Mouse (Mus musculus) heart, postnatal 10 days (tissue): ENCODE measurements at regions not wholly inside any gene's neighbourhood (a gene's known extent, or its start where the extent isn't known, plus 50 kb on each side); places are given as distances from the start of the nearest gene placed in this dataset.

ENCODE experiments used
- DNase-seq, 2 experiments: peaks; one replicate each; pipeline ENCODE4 v3.0.0; 2021
- intact Hi-C: fragments of 180-260 bp; cut with DNase I; formaldehyde crosslinking; loops from one replicate; pipeline ENCODE4 v1.15.1; 2025

DNA sequence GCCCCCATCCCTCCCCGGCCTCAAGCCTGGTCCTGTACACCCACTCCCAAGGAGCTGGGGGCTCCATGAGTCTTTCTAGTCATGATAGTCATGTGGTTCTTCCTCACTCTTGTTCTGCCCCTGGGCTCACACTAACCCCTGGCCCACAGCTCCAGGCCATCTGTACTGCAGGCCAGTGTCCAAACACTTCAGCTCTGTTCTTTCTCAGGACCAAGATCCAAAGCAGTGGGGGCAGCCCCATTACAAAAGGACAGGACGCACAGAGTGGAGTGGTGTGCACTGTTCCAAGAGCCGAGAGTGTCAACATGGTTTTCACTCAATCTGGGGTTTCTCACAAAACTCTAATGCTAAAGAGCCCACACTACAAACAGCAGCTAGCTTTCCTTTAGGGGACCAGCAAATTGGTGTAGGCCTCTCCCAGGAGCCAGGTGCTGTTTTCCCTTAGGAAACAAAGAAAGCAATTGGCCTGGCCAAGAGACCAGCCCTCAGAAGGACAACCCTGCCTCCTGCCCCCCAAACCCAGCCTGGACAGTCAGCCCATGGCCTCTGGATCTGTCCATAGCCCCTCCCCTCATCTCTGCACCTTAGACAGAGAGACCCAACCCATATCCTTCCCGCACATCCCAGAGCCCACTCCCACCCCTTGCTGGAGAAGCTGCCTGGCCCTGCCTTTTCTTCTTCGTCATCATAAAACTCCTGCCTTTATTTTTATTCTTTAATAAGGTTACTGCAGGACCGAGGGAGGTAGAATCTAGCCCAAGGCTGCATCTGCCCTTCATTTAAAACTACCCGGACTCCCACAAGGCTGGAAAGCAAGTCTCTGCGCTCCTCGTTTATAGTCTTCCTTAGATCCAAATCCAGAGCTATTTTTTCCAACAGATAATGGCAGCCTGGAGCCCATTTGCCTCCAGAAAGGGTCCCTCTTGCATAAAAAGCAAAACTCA lies 188.2 kb upstream of the Cdh5 start:
- intact Hi-C loops, result loop anchor here (5.0 to 10.0 kb wide), 2 partner anchors 56 to 1128 kb away; partner anchors contain the start of gene Cdh11
- DNase-seq, result peak; percentile 61 to 68

DNA sequence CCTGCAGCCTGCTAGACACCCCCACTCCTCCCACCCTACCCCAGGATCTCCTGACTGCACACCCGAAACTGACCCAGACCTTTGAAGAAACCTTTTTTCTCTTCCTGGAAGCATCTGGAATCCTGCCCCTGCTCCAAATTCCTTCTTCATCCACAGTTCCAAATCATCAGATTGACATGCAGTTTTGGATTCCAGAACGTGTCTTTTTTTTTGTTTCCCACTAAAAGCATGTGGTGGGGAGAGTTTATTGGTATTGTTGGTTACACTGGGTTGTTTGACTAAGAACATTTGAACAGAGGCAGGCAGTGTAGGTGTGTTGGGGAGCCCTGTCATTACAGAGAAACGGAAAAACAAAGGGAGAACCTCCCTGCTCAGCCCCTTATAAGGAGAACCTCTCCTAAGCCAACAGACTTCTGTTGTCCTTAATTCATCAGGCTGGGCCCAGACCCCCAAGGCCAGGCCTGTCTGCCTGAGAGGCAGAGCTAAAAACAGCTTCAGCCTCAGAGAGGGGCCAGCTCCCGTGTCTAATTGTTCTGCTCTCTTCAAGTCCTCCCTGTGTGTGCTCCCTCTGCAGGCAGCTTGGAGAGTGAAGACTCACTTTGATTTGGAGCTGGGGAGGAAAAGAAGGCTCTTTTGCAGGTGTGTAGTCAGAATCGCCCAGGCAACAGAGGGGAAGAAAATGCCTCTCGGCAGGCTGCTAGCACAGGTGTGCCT lies 187.3 kb upstream of the Cdh5 start:
- peak; percentile 45 to 60 for DNase-seq
- intact Hi-C loops, result loop anchor here (5.0 to 10.0 kb wide), 2 partner anchors 57 to 1129 kb away; partner anchors contain the start of gene Cdh11

DNA sequence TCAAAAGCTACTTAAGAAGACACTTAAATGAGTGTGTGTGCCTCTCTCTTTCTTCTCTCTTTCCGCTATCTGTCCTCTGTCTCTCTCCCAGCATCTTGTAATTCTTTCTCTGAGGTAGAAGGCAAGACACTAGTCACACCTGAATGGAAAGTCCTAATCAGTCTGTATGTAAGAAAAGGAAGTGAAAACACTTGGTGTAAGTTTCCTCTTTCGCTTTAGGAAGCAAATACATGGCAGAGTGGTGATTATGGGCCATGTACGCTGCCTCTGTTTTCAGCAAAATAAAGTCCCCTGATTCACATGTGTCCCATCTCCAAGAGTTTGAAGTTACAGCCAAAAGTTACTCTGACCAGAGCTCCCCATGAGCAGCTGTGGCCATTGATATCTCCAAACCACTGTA lies 182.1 kb upstream of the Cdh5 start:
- no peak for DNase-seq
- intact Hi-C loops, result loop anchor here (10.0 kb wide), 1 partner anchor 1135 kb away; the partner anchor contains the start of gene Cdh11

DNA sequence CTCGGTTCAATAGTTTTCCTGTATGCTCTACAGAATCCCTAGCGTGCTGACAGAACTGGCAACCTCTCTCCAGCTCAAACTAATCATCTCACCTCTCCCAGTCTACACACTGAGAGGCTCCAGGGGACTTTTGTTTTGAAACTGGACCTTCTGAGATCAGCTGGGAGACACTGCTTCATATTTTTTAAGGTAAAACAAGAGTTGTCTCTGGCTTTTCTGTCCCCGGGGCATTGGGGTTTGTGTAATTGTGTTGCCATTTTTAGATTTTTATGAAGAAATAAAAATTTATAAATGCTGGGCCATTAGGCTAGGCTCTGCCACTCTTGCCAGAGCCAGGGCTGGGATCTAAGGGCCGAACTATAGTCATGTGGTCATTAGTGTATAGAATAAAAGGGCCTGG lies 179.8 kb upstream of the Cdh5 start:
- intact Hi-C loops, result no loop called here
- no peak for DNase-seq

DNA sequence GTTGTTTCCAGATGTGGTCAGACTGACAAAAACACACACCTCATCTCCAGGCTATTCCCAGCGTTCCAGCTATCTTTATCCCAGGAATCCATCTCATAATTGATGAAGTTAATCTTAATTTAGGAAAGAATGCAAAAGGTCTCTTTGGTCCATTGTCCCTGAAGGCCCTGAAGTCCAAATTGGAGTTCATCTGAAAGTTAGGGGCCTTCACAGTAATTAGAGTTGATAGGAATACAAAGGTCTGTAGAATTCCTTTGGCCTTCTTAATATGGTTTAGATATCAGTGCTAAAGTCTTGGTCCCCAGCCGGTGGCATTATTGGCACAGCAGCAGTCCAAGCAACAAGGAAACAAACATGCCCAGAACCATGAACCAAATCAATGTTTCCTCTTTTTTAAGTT lies 178.7 kb upstream of the Cdh5 start:
- DNase-seq, result no peak
- intact Hi-C loops, result no loop called here

DNA sequence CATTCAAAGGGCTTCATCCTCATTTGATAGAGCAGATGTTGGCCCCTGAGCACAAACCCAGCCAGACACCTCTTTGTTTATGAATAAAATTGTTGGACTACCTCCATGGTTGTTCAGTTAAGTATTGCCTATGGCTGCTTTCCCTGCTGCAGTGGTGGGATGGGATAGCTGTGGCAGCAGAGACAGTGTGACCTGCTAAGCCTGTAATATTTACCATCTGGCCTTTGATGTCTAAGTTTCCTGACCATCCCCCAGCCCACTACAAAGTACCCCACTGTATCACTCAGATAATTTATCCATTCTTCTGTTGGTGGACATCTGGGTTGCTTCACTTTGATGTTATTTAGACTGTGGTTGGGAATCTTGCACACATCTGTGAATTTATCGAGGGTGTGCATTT lies 168.7 kb upstream of the Cdh5 start:
- intact Hi-C loops, result no loop called here
- no peak for DNase-seq

DNA sequence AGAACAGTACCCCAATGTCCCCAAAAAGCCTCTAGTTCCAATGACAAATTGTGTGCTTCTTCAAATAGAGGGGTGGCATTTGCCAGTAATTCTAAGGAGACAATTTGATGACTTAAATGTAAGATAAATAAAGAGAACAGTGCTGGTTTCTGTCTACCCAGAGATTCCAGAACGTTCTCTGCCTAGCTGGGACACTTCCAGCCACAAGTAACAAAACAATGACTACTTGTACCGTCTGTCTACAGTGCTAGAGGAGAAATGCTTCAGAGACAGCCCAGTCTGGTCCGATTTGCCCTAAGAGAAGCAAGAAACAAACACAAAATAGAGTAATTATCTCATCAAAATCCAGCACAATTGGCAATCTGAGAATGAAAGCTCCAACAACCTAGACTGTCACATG lies 164.9 kb upstream of the Cdh5 start:
- DNase-seq, result no peak
- intact Hi-C loops, result no loop called here

DNA sequence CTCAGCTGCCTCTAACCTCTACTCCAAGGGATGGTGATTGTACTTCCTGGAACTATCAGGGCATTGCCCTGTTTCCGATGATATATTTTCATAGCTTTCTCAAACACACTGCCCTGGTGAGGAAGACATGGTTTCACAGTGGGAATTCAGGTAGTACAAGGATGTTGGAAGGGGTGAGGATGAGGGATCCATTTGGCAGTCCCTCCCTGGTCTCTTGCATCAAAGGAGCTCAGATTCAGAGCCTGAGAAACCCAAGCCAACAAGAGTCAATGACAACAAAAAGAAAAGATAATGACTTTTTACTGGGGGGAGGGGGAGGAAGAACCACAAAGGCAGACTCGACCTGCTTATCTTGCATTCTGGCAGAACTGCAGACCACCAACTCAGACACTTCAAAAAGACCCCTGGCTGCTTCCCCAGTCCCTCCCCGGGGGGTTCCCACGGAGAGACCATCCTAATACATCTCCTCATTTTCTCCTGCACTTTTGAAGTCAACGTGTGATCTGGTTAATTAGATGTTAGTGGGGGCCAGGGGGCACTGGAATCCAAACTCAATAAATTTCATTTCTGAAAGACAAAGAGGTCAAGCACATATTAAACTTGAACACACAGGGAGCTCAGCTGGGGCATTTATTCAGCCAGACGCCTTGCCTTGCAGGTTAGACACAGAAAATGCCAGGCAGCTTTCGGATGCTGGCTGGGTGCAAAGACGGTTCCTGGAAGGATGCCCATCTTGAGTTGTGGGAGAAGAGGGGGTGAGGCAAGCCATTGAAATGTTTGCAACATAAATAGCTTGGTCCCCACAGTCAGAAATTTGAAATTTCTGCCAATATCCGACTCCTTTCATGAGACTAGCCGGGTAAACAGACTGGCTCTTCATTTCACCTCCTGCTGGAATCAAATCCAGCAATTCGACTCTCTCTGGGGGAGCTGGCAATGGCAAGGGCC lies 162.9 kb upstream of the Cdh5 start:
- DNase-seq, result no peak
- intact Hi-C loops, result no loop called here

DNA sequence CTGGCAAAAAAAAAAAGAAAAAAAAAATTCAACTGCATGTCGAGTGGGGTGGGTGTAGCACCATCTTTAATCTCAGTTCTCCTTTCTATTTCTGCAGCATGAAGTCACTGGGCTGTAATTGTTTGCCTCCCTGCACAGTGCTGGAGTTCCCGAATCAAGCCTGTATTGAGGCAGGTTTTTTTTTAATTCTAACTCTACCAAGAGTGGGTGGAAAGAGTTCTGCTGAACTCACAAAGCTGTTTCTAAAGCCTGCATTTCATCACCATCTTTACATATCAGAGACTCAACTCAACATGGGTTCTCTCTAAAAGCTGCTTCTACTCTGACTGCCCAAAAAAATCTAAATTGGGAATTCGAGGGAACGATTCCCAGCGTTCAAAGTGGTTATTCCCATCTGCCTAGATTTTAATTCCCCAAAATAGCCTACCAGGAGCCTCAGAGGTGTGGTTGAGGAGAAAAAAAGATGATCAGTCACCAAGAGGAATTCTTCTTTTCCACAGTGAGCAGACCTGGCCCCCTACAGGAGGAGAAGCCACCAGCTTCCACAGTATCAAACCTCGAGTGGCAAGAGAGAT lies 160.4 kb upstream of the Cdh5 start:
- intact Hi-C loops, result no loop called here
- no peak for DNase-seq

DNA sequence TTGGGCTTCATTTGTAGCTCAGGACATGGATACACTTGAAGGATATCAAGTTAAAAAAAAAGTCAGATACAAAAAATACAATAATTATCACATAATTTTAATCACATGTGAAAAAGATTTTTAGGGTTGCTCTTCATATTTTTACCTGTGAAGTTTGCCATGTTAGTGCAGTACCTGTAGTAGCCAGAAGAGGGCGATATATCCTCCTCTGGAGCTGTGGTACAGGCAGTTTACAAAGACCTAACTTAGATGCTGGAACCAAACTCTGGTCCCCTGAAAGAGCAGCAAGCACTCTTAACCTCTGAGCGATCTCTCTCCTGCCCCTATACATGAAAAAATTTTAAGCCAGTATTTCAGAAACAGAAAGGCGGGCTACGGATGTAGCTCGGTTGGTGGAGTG lies 153.0 kb upstream of the Cdh5 start:
- DNase-seq, result no peak
- intact Hi-C loops, result no loop called here

DNA sequence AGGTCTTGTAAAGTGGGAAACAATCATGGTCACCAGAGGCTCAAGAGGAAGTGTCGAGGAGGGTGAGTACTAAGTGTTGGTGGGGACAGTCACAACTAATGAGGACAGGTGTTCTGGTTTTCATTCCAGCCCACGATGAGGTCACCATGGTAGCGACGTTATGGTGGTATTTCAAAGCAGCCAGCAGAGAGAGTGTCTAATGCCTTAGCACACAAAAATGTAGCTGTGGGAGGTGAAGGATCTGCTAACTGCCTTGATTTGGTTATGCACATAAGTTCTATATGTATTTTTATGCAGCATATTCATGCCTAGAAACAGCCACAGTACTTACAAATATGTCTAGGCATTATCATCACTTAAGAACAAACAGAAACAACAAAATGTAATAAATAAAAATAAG lies 151.0 kb upstream of the Cdh5 start:
- intact Hi-C loops, result no loop called here
- DNase-seq, result no peak

DNA sequence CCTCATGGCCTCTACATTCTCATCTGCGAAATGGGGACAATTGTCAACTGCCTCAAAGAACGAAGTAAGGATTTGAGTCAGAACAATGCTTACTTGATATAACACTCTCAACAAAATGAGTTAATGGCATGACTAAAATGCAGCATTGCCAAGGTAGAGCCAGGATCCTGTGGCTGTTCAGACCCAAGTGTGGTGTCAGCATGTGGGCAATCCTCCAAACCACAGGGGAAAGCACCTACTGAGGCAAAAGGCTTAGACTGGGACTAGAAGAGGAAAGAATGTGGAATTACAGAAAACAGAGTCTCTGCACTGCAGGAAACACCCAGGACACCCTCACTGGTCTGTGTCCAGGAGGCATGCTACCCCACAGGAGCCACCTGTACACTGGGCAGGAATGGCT lies 147.8 kb upstream of the Cdh5 start:
- no peak for DNase-seq
- intact Hi-C loops, result no loop called here

DNA sequence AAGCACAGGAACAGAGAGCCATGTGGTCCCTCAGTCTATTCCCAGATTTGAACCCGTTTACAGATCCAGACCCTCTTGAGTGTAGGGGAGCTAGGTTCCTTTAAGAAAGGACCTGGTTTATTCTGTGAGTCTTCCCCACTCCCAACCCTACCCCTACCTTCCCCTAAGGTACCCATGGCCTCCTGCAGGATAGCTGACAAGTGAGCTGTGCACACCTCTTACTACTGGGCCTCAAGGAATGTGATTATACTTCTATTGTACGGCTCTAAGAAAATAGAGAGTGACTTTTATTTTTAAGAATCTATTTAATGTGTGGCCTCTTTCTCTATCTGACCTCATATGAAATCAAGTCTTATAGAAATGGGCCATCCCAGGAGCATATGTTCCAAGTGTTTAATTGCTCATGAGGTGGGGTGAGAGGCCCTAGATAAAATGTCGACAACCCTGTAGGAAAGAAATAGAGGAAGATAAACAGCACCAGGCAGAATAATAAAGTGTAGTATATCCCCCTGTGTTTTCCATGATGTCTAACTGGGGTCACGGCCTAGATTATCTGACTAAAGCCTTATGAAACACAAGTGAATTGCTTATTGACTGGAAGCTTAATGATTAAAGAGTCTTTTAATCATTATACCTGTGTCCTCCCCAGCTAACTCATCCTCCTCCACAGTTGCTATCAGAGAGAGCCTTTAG lies 145.7 kb upstream of the Cdh5 start:
- intact Hi-C loops, result no loop called here
- no peak for DNase-seq

DNA sequence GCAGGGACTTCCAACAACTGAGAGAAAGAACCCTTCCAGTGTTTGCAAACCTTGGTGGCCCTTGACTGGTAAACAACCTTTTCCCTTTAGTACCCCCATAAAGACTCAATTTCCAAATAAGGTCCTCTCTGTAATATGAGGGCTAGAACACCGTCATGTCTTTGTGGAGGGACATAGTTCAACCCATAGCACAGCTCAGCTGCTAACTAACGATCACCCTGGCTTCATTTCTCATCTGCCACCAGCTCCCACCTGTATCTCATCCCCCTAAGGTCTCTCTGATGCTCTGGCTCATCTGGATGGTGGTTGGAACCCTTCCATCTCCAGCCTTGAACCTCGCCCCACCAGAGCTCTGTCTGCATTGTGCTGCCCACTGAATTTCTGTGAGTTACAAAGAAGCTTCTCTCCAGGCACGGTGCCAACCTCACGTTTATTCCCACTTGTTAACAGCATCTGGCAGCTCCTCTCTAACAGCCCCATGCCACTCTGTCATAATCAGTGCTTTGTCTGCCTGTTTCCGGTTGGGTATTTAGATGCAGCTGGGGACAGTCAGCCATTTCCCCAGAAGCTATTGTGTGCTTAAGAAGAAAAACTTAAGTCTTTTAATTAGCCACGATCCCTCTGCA lies 137.0 kb upstream of the Cdh5 start:
- intact Hi-C loops, result no loop called here
- DNase-seq, result peak; percentile 21 to 43

DNA sequence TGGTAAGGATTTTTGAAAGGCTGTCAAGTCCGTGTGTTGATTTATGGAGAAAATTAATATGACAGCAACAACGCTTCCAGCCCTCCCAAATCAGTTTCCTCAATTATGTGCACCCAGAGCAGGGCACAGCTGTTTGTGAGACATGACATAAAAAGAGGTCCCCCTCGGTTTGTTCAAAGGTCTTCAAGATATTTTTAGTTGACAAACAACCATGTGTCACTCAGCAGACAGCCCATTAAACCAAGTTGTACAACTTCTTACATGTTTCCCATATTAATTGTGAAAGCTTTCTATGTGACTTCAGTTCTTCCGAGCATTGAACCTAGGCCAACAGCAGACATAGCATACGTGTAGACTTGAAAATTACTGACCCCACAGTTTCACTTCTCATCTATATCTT lies 131.5 kb upstream of the Cdh5 start:
- intact Hi-C loops, result no loop called here
- DNase-seq, result no peak

DNA sequence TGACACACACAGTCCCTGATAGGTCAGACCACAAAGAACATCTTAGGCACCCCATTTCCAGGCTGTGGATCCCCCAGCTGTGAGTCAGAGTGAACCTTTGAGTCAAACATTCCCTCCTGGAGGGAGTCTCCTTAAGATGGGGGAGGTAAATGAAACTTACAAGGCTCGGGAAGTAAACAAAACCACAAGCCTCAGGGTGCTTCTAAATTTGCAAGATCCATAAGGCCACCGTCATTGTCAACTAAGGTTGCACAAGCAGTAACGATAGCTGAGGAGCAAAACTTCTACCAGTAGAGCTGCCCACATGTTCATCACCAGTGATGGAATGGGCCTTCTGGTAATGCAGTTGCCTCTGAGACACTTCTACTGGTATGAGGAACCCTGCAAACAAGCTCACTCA lies 130.9 kb upstream of the Cdh5 start:
- intact Hi-C loops, result no loop called here
- no peak for DNase-seq

DNA sequence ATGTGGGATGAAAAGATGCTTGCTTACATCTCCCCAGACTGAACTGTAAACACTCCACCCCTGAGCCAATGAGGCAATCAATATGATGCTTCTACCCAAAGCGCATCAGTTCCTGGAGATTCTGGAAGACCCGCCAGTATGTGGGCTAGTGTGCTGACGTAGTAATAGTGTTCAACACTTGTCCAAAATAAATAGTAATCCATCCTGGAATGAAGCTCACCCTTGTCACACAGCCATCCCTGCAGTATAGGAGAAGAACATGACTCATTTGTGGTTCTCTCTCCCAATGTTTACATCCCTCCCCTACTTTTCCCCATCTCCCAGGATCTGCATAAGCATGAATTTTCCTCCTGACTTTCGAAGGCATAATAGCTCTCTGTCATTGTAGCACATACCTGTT lies 130.5 kb upstream of the Cdh5 start:
- no peak for DNase-seq
- intact Hi-C loops, result no loop called here

DNA sequence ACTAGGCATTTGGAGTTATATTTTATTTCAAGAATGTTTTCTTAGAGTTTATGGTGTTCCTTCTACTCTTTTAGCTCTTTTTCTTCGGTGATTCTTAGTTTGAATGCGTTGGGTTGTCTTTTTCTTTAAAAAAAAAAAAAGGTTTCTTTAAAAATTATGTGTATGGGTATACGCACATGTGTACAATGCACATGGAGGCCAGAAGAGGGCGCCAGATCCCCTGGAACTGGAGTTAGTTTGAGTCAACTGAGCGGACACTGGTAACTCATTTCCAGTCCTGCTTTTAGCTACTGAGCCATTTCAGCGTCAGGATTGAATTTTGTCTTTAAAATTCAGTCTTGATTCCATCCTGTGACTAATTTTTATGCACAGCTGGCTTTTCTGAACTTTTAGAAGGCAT lies 124.9 kb upstream of the Cdh5 start:
- intact Hi-C loops, result no loop called here
- DNase-seq, result no peak

DNA sequence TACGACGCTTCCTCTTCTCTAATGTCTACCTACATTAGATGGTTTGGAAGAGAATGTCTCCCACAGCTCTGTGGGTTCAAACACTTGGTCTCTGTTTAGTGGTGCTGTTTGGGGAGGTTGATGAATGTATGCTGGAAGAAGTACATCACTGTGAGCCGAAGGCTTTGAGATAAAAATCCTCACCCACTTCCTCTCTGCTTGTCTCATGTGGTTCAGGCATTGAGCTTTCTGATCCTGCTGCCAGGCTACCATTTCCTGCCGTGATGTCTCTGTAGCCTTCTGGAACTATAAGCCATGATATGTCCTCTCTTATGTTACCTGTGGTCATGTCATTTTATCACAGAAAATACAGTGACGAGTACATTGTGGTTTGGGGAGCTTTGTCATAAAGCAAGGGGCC lies 122.5 kb upstream of the Cdh5 start:
- intact Hi-C loops, result no loop called here
- DNase-seq, result no peak
